Mouse (Mus musculus) brain, embryonic 18.5 days (tissue): ENCODE data around the gene Plpp1.

ENCODE experiments used
- DNase-seq: peaks from one replicate; pipeline ENCODE4 v3.0.0-alpha.2; 2012; ENCODE audit warnings: low read depth, low spot score

The Plpp1 gene

GRCm38 (mm10) chr13:112859574-112860134, 59.1 kb downstream of the Plpp1 start:
- no peak for DNase-seq

GRCm38 (mm10) chr13:112860370-112860769, 59.8 kb downstream of the Plpp1 start:
- DNase-seq: no peak

GRCm38 (mm10) chr13:112860911-112861310, 60.3 kb downstream of the Plpp1 start:
- DNase-seq: no peak

- DNase-seq: no peak
These were observed 61.3 kb downstream of the Plpp1 start for GRCm38 (mm10) chr13:112861825-112862306.

GRCm38 (mm10) chr13:112862342-112862741, 61.8 kb downstream of the Plpp1 start:
- DNase-seq: no peak

- DNase-seq: no peak
These were observed 62.5 kb downstream of the Plpp1 start for GRCm38 (mm10) chr13:112862978-112863677.

GRCm38 (mm10) chr13:112866782-112867181, 66.2 kb downstream of the Plpp1 start:
- DNase-seq: no peak

- no peak for DNase-seq
These were observed 66.8 kb downstream of the Plpp1 start for GRCm38 (mm10) chr13:112867381-112867780.

GRCm38 (mm10) chr13:112870039-112870690, 69.6 kb downstream of the Plpp1 start:
- no peak for DNase-seq

- DNase-seq: no peak
These were observed 71.1 kb downstream of the Plpp1 start for GRCm38 (mm10) chr13:112871500-112872266.

- DNase-seq: no peak
These were observed 86.6 kb downstream of the Plpp1 start for GRCm38 (mm10) chr13:112887234-112887633.

GRCm38 (mm10) chr13:112902176-112902575, 101.6 kb downstream of the Plpp1 start:
- DNase-seq: no peak

GRCm38 (mm10) chr13:112909663-112910062, 109.1 kb downstream of the Plpp1 start:
- peak; percentile 4 for DNase-seq

GRCm38 (mm10) chr13:112910434-112910833, 109.8 kb downstream of the Plpp1 start:
- no peak for DNase-seq
